Mouse (Mus musculus): ENCODE data around the gene Tusc1.
A peak's percentile ranks its signal among the peaks of the same experiment; 100 is the strongest.

The Tusc1 gene

GRCm38 (mm10) chr4:93335118-93336003 is at the start of gene Tusc1:
Tusc1 (minus strand) TSS chr4:93335511.
- peak; percentile 74 for DNase-seq (ENCODE audit: low spot score)

- DNase-seq (ENCODE audit: low spot score) = no peak
These were observed 17.6 kb upstream of the Tusc1 start for GRCm38 (mm10) chr4:93352930-93353329.

GRCm38 (mm10) chr4:93344357-93344756 is 9.0 kb upstream of the Tusc1 start:
- DNase-seq (ENCODE audit: low spot score) = no peak

- peak; percentile 24 for DNase-seq (ENCODE audit: low spot score)
These were observed 6.3 kb upstream of the Tusc1 start for GRCm38 (mm10) chr4:93341568-93341967.

- DNase-seq (ENCODE audit: low spot score) = no peak
These were observed 2.7 kb upstream of the Tusc1 start for GRCm38 (mm10) chr4:93337977-93338376.

- DNase-seq (ENCODE audit: low spot score) = peak; percentile 89
These were observed 634 bp downstream of the Tusc1 start for GRCm38 (mm10) chr4:93334636-93335117.

DNA sequence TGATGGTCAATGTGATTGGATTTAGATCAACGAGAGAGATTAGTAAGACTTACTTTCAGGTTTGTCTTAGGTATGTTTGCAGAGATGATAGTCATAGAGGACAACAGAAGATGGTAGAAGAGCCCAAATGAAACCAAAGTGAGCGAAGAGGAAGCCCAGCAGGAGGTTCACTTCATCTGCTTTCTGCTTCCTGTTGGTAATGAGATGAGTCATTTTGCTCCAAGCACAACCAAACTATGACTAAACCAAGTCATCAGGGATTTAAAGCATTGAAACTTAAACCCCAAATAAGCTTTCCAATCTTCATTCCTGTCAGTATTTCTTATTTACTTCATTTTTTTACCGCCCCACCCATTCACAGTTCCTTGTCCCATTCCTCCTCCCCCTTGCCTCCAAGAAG is 27.8 kb downstream of the Tusc1 start:
- no peak for DNase-seq (ENCODE audit: low spot score)

GRCm38 (mm10) chr4:93286065-93286464 is 49.2 kb downstream of the Tusc1 start:
- no peak for DNase-seq (ENCODE audit: low spot score)

Measured in lung, postnatal 25 days (tissue).